12 mouse cellular contexts compared by ENCODE assay signal in genomic region chr7:44343459-44344015, GRCm38 (mm10). TPM values are rescaled to one million over a fixed set of nuclear protein-coding genes. Genes with fewer than 3 reads are reported as not detected.
DNase-seq lines count a peak whose midpoint lies in the region; ATAC-seq and TF ChIP-seq lines count a peak whose summit lies in the region.
"Had no signal": no experiment of that assay in that cellular context is flagged by ENCODE, and none has a peak within 500 bp of the region (broad histone marks: within the 10 kb centered on the region; RNA-seq: fewer than 3 reads in every experiment).

No protein-coding gene starts in this region.

- H3K4me2 ChIP-seq in kidney, postnatal 0 days (ENCODE audit: low read length): no peak overlapping the region
- H3K4me2 ChIP-seq in neural tube, embryonic 12.5 days (replicated peaks): no peak overlapping the region
- H3K4me2 ChIP-seq: limb, embryonic 12.5 days had no signal

- no peaks in the 10 kb centered on the region for H3K9me3 ChIP-seq in kidney, postnatal 0 days (replicated peaks; ENCODE audit: low read length)
- no peaks in the 10 kb centered on the region for H3K9me3 ChIP-seq in neural tube, embryonic 12.5 days
- H3K9me3 ChIP-seq: limb, embryonic 12.5 days had no signal

- no peak overlapping the region for H3K27ac ChIP-seq in kidney, postnatal 0 days
- no peak overlapping the region for H3K27ac ChIP-seq in neural tube, embryonic 12.5 days
- H3K27ac ChIP-seq: limb, embryonic 12.5 days had no signal

- no peaks in the 10 kb centered on the region; the same call in 1 of the 2 replicates for H3K36me3 ChIP-seq in kidney, postnatal 0 days (ENCODE audit: insufficient read depth, low read length)
- peaks cover 25% of the 10 kb centered on the region; the same call in 1 of the 2 replicates for H3K36me3 ChIP-seq in neural tube, embryonic 12.5 days
- H3K36me3 ChIP-seq: limb, embryonic 12.5 days had no signal

- DNase-seq in heart, adult 11 months: peak; percentile 88
- no peak for DNase-seq in heart, adult 9 months (ENCODE audit: low spot score in 2 of 2)
- peak; percentile 24 for DNase-seq in kidney, postnatal 0 days (ENCODE audit: low spot score)
- no peak for DNase-seq in kidney, postnatal 25 days
- DNase-seq in neural tube, embryonic 10.5 days (ENCODE audit: extremely low spot score, low spot score): no peak
- peak; percentile 6 for DNase-seq in retina, embryonic 14.5 days (ENCODE audit: low spot score)
- no peak for DNase-seq in yolk sac, embryonic 10.5 days (ENCODE audit: low spot score)
- DNase-seq: cerebellum, postnatal 14 days; right cerebral cortex, postnatal 14 days; thymus, postnatal 4 days had no signal

- H3K27me3 ChIP-seq in kidney, postnatal 0 days (ENCODE audit: insufficient read depth, low read length): 0 out of 2 replicates have a peak, but pooled peaks cover 4% of the 10 kb centered on the region
- H3K27me3 ChIP-seq in neural tube, embryonic 12.5 days (replicated peaks): peaks cover 54% of the 10 kb centered on the region

- no peaks in the 10 kb centered on the region for H3K4me1 ChIP-seq in kidney, postnatal 0 days (replicated peaks; ENCODE audit: insufficient read depth, low read length)
- no peaks in the 10 kb centered on the region for H3K4me1 ChIP-seq in neural tube, embryonic 12.5 days

- peak; percentile 41; the same call in 1 of the 2 replicates for ATAC-seq in kidney, postnatal 0 days (replicated peaks; ENCODE audit: low FRiP score, low read depth)
- ATAC-seq in neural tube, embryonic 12.5 days (ENCODE audit: low FRiP score, low read depth): no peak

- 28% methylated on average over 11 of the region's 11 CpGs for WGBS in kidney, postnatal 0 days
- 15% methylated on average over 11 of the region's 11 CpGs for WGBS in neural tube, embryonic 12.5 days

- no peak for TF ChIP-seq CTCF in kidney, postnatal 0 days (IDR thresholded peaks at IDR 0.05; ENCODE audit: low read depth)

- H3K9ac ChIP-seq in kidney, postnatal 0 days (ENCODE audit: low read depth, low read length): no peak overlapping the region
- 0 out of 2 replicates have a peak overlapping the region, but pooled peaks have one; percentile 6 for H3K9ac ChIP-seq in neural tube, embryonic 12.5 days
- H3K9ac ChIP-seq: limb, embryonic 12.5 days had no signal

- H3K4me3 ChIP-seq in kidney, postnatal 0 days (replicated peaks; ENCODE audit: low read depth, low read length): no peak overlapping the region
- H3K4me3 ChIP-seq in neural tube, embryonic 12.5 days: no peak overlapping the region
- H3K4me3 ChIP-seq: limb, embryonic 12.5 days had no signal

RNA-seq across cellular contexts. Expression of gene Shank1, which starts 33.5 kb away (rescaled TPM):
- polyA plus RNA-seq in kidney, postnatal 0 days (2015; fragmentation: Nextera tagmentation; extraction: Ambion mirVana): 0.68 and 1.1 TPM in 2 replicates
- polyA plus RNA-seq in neural tube, embryonic 12.5 days (2016; fragmentation: Nextera tagmentation; extraction: Ambion mirVana): 12.6 and 14.4 TPM in 2 replicates

RNA-seq across cellular contexts. Expression of gene Clec11a, which starts 36.8 kb away (rescaled TPM):
- polyA plus RNA-seq in kidney, postnatal 0 days (2015; fragmentation: Nextera tagmentation; extraction: Ambion mirVana): 5.1 and 6.0 TPM in 2 replicates
- polyA plus RNA-seq in neural tube, embryonic 12.5 days (2016; fragmentation: Nextera tagmentation; extraction: Ambion mirVana): 2.1 and 2.2 TPM in 2 replicates

RNA-seq across cellular contexts. Expression of gene Syt3, which starts 40.4 kb away (rescaled TPM):
- polyA plus RNA-seq in kidney, postnatal 0 days (2015; fragmentation: Nextera tagmentation; extraction: Ambion mirVana): 3.3 and 3.5 TPM in 2 replicates
- 10.0 and 10.2 TPM in 2 replicates for polyA plus RNA-seq in neural tube, embryonic 12.5 days (2016; fragmentation: Nextera tagmentation; extraction: Ambion mirVana)

RNA-seq across cellular contexts. Expression of gene 1700008O03Rik, which starts 42.1 kb away (rescaled TPM):
- 1.3 and 1.4 TPM in 2 replicates for polyA plus RNA-seq in kidney, postnatal 0 days (2015; fragmentation: Nextera tagmentation; extraction: Ambion mirVana)
- polyA plus RNA-seq in neural tube, embryonic 12.5 days (2016; fragmentation: Nextera tagmentation; extraction: Ambion mirVana): 1.0 and 1.1 TPM in 2 replicates

Comparison
In these comparisons a context has a peak if more than half of its experiments do, and no peak if none do; other contexts are left out.
1. DNase-seq: peak in heart, adult 11 months (single experiment), kidney, postnatal 0 days (single experiment) and retina, embryonic 14.5 days (single experiment); none in heart, adult 9 months (0 of 2), kidney, postnatal 25 days (0 of 2), neural tube, embryonic 10.5 days (single experiment) and yolk sac, embryonic 10.5 days (single experiment).